Mouse (Mus musculus) heart, adult 2 months (tissue): ENCODE measurements around the gene Lman1l.

Source experiments
- CTCF ChIP-seq: fragments of 200-600 bp; IDR thresholded peaks from 2 replicates; pipeline ENCODE4 v1.8.1; 2022; ENCODE audit warnings: antibody characterized with exemption, mild to moderate bottlenecking, moderate library complexity
- EP300 ChIP-seq: fragments of 200-500 bp; IDR thresholded peaks from 2 replicates; pipeline ENCODE4 v1.6.1; 2011; ENCODE audit warnings: low read depth, low read length, control low read depth; ENCODE audit not compliant: insufficient read depth
- POLR2A ChIP-seq: fragments of 200-500 bp; IDR thresholded peaks from 2 replicates; pipeline ENCODE4 v1.6.1; 2011; ENCODE audit warnings: mild to moderate bottlenecking, low read depth, low read length, control low read depth; ENCODE audit not compliant: insufficient read depth

DNA sequence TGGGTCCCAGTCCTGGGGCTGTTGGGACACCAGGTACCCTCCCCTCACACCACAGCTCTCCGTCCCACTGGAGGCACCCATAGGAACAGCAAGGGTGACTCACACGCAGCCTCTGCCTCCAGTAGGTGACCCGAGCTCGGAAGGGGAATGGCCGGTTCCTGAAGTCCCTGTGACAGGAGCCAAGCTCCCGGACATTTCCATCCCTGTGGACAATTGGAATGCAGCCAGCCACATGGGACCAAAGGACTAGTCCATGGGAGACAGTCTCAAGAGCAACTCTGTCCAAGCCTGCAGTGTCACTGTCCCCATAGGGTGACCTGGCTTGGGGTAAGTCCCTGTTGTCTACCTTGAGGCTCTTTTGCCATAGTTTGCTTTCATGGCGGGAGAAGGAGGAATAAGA, 6.6 kb downstream of the Lman1l start:
- TF ChIP-seq POLR2A (no peak), EP300 (no peak), CTCF (no peak)
